Comparison of ENCODE assay signal across 8 mouse cellular contexts in genomic region chr7:89907950-89908349, GRCm38 (mm10). TPM values are rescaled to one million over a fixed set of nuclear protein-coding genes. Genes with fewer than 3 reads are reported as not detected.
A peak's percentile ranks its signal among the peaks of the same experiment; 100 is the strongest.
DNase-seq lines count a peak whose midpoint lies in the region; ATAC-seq lines count a peak whose summit lies in the region.

No protein-coding gene starts in this region.

- no peaks in the 10 kb centered on the region for H3K36me3 ChIP-seq in intestine, embryonic 15.5 days
- H3K36me3 ChIP-seq in midbrain, embryonic 14.5 days (ENCODE audit: control insufficient read depth, insufficient read depth, low read length) = no peaks in the 10 kb centered on the region

- H3K4me1 ChIP-seq in intestine, embryonic 15.5 days (replicated peaks) = no peaks in the 10 kb centered on the region; the same call in 1 of the 2 replicates
- H3K4me1 ChIP-seq in midbrain, embryonic 14.5 days (ENCODE audit: control insufficient read depth, insufficient read depth, low read length) = peaks cover 6% of the 10 kb centered on the region; the same call in 1 of the 2 replicates

- DNase-seq in 3T3-L1 (ENCODE audit: low read depth, low spot score) = peak; percentile 87
- peak; percentile 86 for DNase-seq in ZHBTc4 (ENCODE audit: low read depth, low spot score)
- DNase-seq in gastrocnemius, adult 18-20 months (ENCODE audit: low spot score) = peak; percentile 77
- peak; percentile 43 to 72 for DNase-seq in left cerebral cortex, postnatal 36 days (ENCODE audit: low spot score in 2 of 2)
- peak; percentile 85 for DNase-seq in midbrain, embryonic 14.5 days
- DNase-seq in spleen, postnatal 14 days (ENCODE audit: low spot score in 2 of 2) = peak; percentile 14 to 59

- H3K4me3 ChIP-seq in intestine, embryonic 15.5 days (replicated peaks) = no peak overlapping the region
- no peak overlapping the region for H3K4me3 ChIP-seq in midbrain, embryonic 14.5 days (replicated peaks; ENCODE audit: low read depth, low read length)

- intact Hi-C loops in left cerebral cortex, postnatal 36 days (cut with DNase I) = loop anchor here (5.0 kb wide), 1 partner anchor 431 kb away; no protein-coding TSS in a partner anchor

- H3K9ac ChIP-seq in intestine, embryonic 15.5 days = no peak overlapping the region
- no peak overlapping the region for H3K9ac ChIP-seq in midbrain, embryonic 14.5 days (replicated peaks; ENCODE audit: low read length)

- ATAC-seq in common myeloid progenitor, adult 5-6 weeks (replicated peaks; ENCODE audit: low read depth, poor library complexity, severe bottlenecking) = peak; percentile 94
- ATAC-seq in intestine, embryonic 15.5 days = peak; percentile 56; the same call in 1 of the 2 replicates
- ATAC-seq in midbrain, embryonic 14.5 days (ENCODE audit: low FRiP score, low TSS enrichment) = peak; percentile 21; the same call in 1 of the 2 replicates

- no peaks in the 10 kb centered on the region for H3K27me3 ChIP-seq in intestine, embryonic 15.5 days (replicated peaks)
- no peaks in the 10 kb centered on the region for H3K27me3 ChIP-seq in midbrain, embryonic 14.5 days (ENCODE audit: control insufficient read depth, insufficient read depth, low read length)

- no peak overlapping the region for H3K4me2 ChIP-seq in intestine, embryonic 15.5 days (replicated peaks)
- no peak overlapping the region for H3K4me2 ChIP-seq in midbrain, embryonic 14.5 days (ENCODE audit: low read length)

- no peaks in the 10 kb centered on the region for H3K9me3 ChIP-seq in intestine, embryonic 15.5 days
- H3K9me3 ChIP-seq in midbrain, embryonic 14.5 days (ENCODE audit: control insufficient read depth, low read length) = no peaks in the 10 kb centered on the region

- WGBS in intestine, embryonic 15.5 days = 24% methylated on average over 8 of the region's 8 CpGs
- 17% methylated on average over 8 of the region's 8 CpGs for WGBS in midbrain, embryonic 14.5 days

- no peak overlapping the region for H3K27ac ChIP-seq in intestine, embryonic 15.5 days
- H3K27ac ChIP-seq in midbrain, embryonic 14.5 days (replicated peaks; ENCODE audit: low read depth, low read length) = no peak overlapping the region

RNA-seq across cellular contexts. Expression of gene Ccdc81, which starts 4.5 kb away (rescaled TPM):
- total RNA-seq in common myeloid progenitor, adult 5-6 weeks (2017) = not detected in 2 replicates
- total RNA-seq in gastrocnemius, adult 18-20 months (2021) = not detected
- polyA plus RNA-seq in intestine, embryonic 15.5 days (2015; fragmentation: Nextera tagmentation; extraction: Ambion mirVana) = not detected in 2 replicates
- under 1 TPM; 0.25 to 0.70 TPM for total RNA-seq in left cerebral cortex, postnatal 36 days (2021)
- polyA plus RNA-seq in midbrain, embryonic 14.5 days (2014; fragmentation: Nextera tagmentation; extraction: Ambion mirVana) = 0.27 and 0.66 TPM in 2 replicates

RNA-seq across cellular contexts. Expression of gene Hikeshi, which starts 33.1 kb away (rescaled TPM):
- 96.7 and 113 TPM in 2 replicates for total RNA-seq in common myeloid progenitor, adult 5-6 weeks (2017)
- total RNA-seq in gastrocnemius, adult 18-20 months (2021) = 100 to 1,000 TPM; 116 to 119 TPM
- polyA plus RNA-seq in intestine, embryonic 15.5 days (2015; fragmentation: Nextera tagmentation; extraction: Ambion mirVana) = 141 and 153 TPM in 2 replicates
- 10 to 100 TPM; 93.2 to 99.4 TPM for total RNA-seq in left cerebral cortex, postnatal 36 days (2021)
- polyA plus RNA-seq in midbrain, embryonic 14.5 days (2014; fragmentation: Nextera tagmentation; extraction: Ambion mirVana) = 134 and 154 TPM in 2 replicates

Comparison
In these comparisons a context has a peak if more than half of its experiments do, and no peak if none do; other contexts are left out.
1. DNase-seq: peak in every context shown above with its lines; median percentile 87 in 3T3-L1; 86 in ZHBTc4; 85 in midbrain, embryonic 14.5 days; 77 in gastrocnemius, adult 18-20 months; 58 in left cerebral cortex, postnatal 36 days; 36 in spleen, postnatal 14 days.
2. ATAC-seq: peak in every context shown above with its lines; median percentile 94 in common myeloid progenitor, adult 5-6 weeks; 56 in intestine, embryonic 15.5 days; 21 in midbrain, embryonic 14.5 days.